Mouse (Mus musculus) kidney, embryonic 14.5 days (tissue): ENCODE measurements around the gene Olig2. TPM values are rescaled to one million over a fixed set of nuclear protein-coding genes. Genes with fewer than 3 reads are reported as not detected.

Experiments
- ATAC-seq: fragments of 200-750 bp; cut with Nextera tagmentation; 2 replicates; pipeline ENCODE4 v1.8.0; 2017; ENCODE audit warnings: moderate number of reproducible peaks, mild to moderate bottlenecking, moderate TSS enrichment, moderate library complexity; ENCODE audit not compliant: low FRiP score, low TSS enrichment
- H3K27ac ChIP-seq: fragments of 300-500 bp; sonication (generic); 2 replicates; pipeline ENCODE4 v1.5.1; 2014; ENCODE audit warnings: low read depth, mild to moderate bottlenecking, low read length, moderate library complexity, mixed read lengths
- H3K27me3 ChIP-seq: fragments of 300-500 bp; sonication (generic); 2 replicates; pipeline ENCODE4 v1.6.1; 2014; ENCODE audit warnings: mild to moderate bottlenecking, low read length; ENCODE audit not compliant: control insufficient read depth, insufficient read depth
- H3K36me3 ChIP-seq: fragments of 300-500 bp; sonication (generic); 2 replicates; pipeline ENCODE4 v1.6.1; 2014; ENCODE audit warnings: low read length, mixed read lengths; ENCODE audit not compliant: control insufficient read depth, insufficient read depth
- H3K4me1 ChIP-seq: fragments of 300-500 bp; sonication (generic); 2 replicates; pipeline ENCODE4 v1.6.1; 2014; ENCODE audit warnings: low read length, mixed read lengths; ENCODE audit not compliant: control insufficient read depth, insufficient read depth
- H3K4me2 ChIP-seq: fragments of 300-500 bp; sonication (generic); replicated peaks from 2 replicates; pipeline ENCODE4 v1.6.1; 2014; ENCODE audit warnings: low read depth, mild to moderate bottlenecking, low read length
- H3K4me3 ChIP-seq: fragments of 300-500 bp; sonication (generic); 2 replicates; pipeline ENCODE4 v1.5.1; 2014; ENCODE audit warnings: mild to moderate bottlenecking, low read length
- H3K9ac ChIP-seq: fragments of 300-500 bp; sonication (generic); 2 replicates; pipeline ENCODE4 v1.6.1; 2014; ENCODE audit warnings: low read depth, mild to moderate bottlenecking, low read length, moderate library complexity
- H3K9me3 ChIP-seq: fragments of 300-500 bp; sonication (generic); 2 replicates; pipeline ENCODE4 v1.6.1; 2016; ENCODE audit warnings: low read length; ENCODE audit not compliant: control insufficient read depth
- whole genome bisulfite sequencing: fragments of 180-500 bp; shearing (Covaris S2); extraction: QIAGEN DNeasy Blood & Tissue Kit; methylation state at CpG from one replicate; pipeline ENCODE4 v1.1.7; 2014; 5-methylcytosine and 5-hydroxymethylcytosine counted together
- polyA plus RNA-seq: library from polyadenylated mRNA; unstranded; fragments of >200 nt; fragmentation: Nextera tagmentation; extraction: Ambion mirVana; gene quantifications from 2 replicates; pipeline ENCODE4 v1.2.1, GENCODE M21; 2014

The Olig2 gene
- polyA plus RNA-seq, 1 experiment from 2014 or later, result not detected

GRCm38 (mm10) chr16:91224068-91224402 lies 1.2 kb upstream of the Olig2 start:
- Histone ChIP-seq H3K4me1 (0 out of 2 replicates have a peak, but pooled peaks cover 2% of the 10 kb centered on the region), H3K4me3 (no peak overlapping the region)
- 3% methylated on average over 10 of the region's 10 CpGs for WGBS

GRCm38 (mm10) chr16:91224481-91225232 lies 600 bp upstream of the Olig2 start:
- Histone ChIP-seq H3K27me3 (peaks cover 99% of the 10 kb centered on the region), H3K4me3 (peak overlapping the region; percentile 29), H3K4me2 (peak overlapping the region; percentile 31; the same call in 1 of the 2 replicates), H3K9ac (no peak overlapping the region), H3K27ac (no peak overlapping the region), H3K9me3 (no peaks in the 10 kb centered on the region), H3K4me1 (0 out of 2 replicates have a peak, but pooled peaks cover 2% of the 10 kb centered on the region), H3K36me3 (no peaks in the 10 kb centered on the region)
- under 1% methylated on average over 26 of the region's 26 CpGs for WGBS
- ATAC-seq, result no peak

More at GRCm38 (mm10) chr16:91224068-91224402, 1.2 kb upstream of the Olig2 start:
- ATAC-seq, result no peak
- peaks cover 99% of the 10 kb centered on the region for H3K27me3 ChIP-seq
- H3K4me2 ChIP-seq, result no peak overlapping the region
- H3K36me3 ChIP-seq, result no peaks in the 10 kb centered on the region
- no peak overlapping the region for H3K9ac ChIP-seq
- H3K27ac ChIP-seq, result no peak overlapping the region
- no peaks in the 10 kb centered on the region for H3K9me3 ChIP-seq

GRCm38 (mm10) chr16:91226038-91226882 lies 1.0 kb downstream of the Olig2 start:
- Histone ChIP-seq H3K9ac (no peak overlapping the region), H3K27me3 (peaks cover 99% of the 10 kb centered on the region), H3K27ac (no peak overlapping the region), H3K4me3 (peak overlapping the region; percentile 9; the same call in 1 of the 2 replicates), H3K4me1 (0 out of 2 replicates have a peak, but pooled peaks cover 2% of the 10 kb centered on the region), H3K36me3 (no peaks in the 10 kb centered on the region), H3K4me2 (no peak overlapping the region), H3K9me3 (no peaks in the 10 kb centered on the region)
- ATAC-seq, result no peak
- WGBS, result 2% methylated on average over 60 of the region's 60 CpGs

GRCm38 (mm10) chr16:91226883-91227759 lies 1.9 kb downstream of the Olig2 start:
- no peak for ATAC-seq
- H3K4me1 ChIP-seq, result 0 out of 2 replicates have a peak, but pooled peaks cover 2% of the 10 kb centered on the region
- no peaks in the 10 kb centered on the region for H3K36me3 ChIP-seq
- peak overlapping the region; percentile 9; the same call in 1 of the 2 replicates for H3K4me3 ChIP-seq
- WGBS, result 1% methylated on average over 78 of the region's 85 CpGs
- no peak overlapping the region for H3K4me2 ChIP-seq
- H3K27me3 ChIP-seq, result peaks cover 99% of the 10 kb centered on the region
- no peak overlapping the region for H3K27ac ChIP-seq
- H3K9me3 ChIP-seq, result no peaks in the 10 kb centered on the region
- H3K9ac ChIP-seq, result no peak overlapping the region

- 2% methylated on average over 6 of the region's 6 CpGs for WGBS
- H3K9me3 ChIP-seq, result no peaks in the 10 kb centered on the region
- H3K27me3 ChIP-seq, result peaks cover 99% of the 10 kb centered on the region
- H3K9ac ChIP-seq, result no peak overlapping the region
- no peaks in the 10 kb centered on the region for H3K36me3 ChIP-seq
- no peak overlapping the region for H3K27ac ChIP-seq
- ATAC-seq, result no peak
- H3K4me2 ChIP-seq, result no peak overlapping the region
- H3K4me1 ChIP-seq, result 0 out of 2 replicates have a peak, but pooled peaks cover 2% of the 10 kb centered on the region
- H3K4me3 ChIP-seq, result no peak overlapping the region
These were observed 2.4 kb downstream of the Olig2 start for GRCm38 (mm10) chr16:91227760-91228043.

- 0 out of 2 replicates have a peak, but pooled peaks cover 2% of the 10 kb centered on the region for H3K4me1 ChIP-seq
- H3K9me3 ChIP-seq, result no peaks in the 10 kb centered on the region
- H3K27me3 ChIP-seq, result peaks cover 99% of the 10 kb centered on the region
- no peak for ATAC-seq
- no peak overlapping the region for H3K27ac ChIP-seq
- H3K36me3 ChIP-seq, result no peaks in the 10 kb centered on the region
- no peak overlapping the region for H3K9ac ChIP-seq
- H3K4me3 ChIP-seq, result no peak overlapping the region
- 1% methylated on average over 30 of the region's 30 CpGs for WGBS
- H3K4me2 ChIP-seq, result no peak overlapping the region
These were observed 3.2 kb downstream of the Olig2 start for GRCm38 (mm10) chr16:91228238-91229071.

- H3K4me3 ChIP-seq, result no peak overlapping the region
- H3K4me2 ChIP-seq, result no peak overlapping the region
- no peaks in the 10 kb centered on the region for H3K9me3 ChIP-seq
- 0 out of 2 replicates have a peak, but pooled peaks cover 2% of the 10 kb centered on the region for H3K4me1 ChIP-seq
- H3K9ac ChIP-seq, result no peak overlapping the region
- H3K36me3 ChIP-seq, result no peaks in the 10 kb centered on the region
- ATAC-seq, result no peak
- under 1% methylated on average over 10 of the region's 10 CpGs for WGBS
- H3K27ac ChIP-seq, result no peak overlapping the region
- peaks cover 99% of the 10 kb centered on the region for H3K27me3 ChIP-seq
These were observed 3.8 kb downstream of the Olig2 start for GRCm38 (mm10) chr16:91229072-91229348.

- H3K27ac ChIP-seq, result no peak overlapping the region
- peaks cover 99% of the 10 kb centered on the region for H3K27me3 ChIP-seq
- H3K4me2 ChIP-seq, result no peak overlapping the region
- H3K36me3 ChIP-seq, result no peaks in the 10 kb centered on the region
- H3K9ac ChIP-seq, result no peak overlapping the region
- no peak overlapping the region for H3K4me3 ChIP-seq
- no peaks in the 10 kb centered on the region for H3K9me3 ChIP-seq
- ATAC-seq, result no peak
- 0 out of 2 replicates have a peak, but pooled peaks cover 2% of the 10 kb centered on the region for H3K4me1 ChIP-seq
- WGBS, result 7% methylated on average over 8 of the region's 8 CpGs
These were observed 4.4 kb downstream of the Olig2 start for GRCm38 (mm10) chr16:91229643-91230042.
